Mouse (Mus musculus) erythroblast, adult 5-6 weeks (primary cell): ENCODE results near the gene Zfp638. TPM values are rescaled to one million over a fixed set of nuclear protein-coding genes. Genes with fewer than 3 reads are reported as not detected.
"Not testable (repeated sequence)": the region's sequence is repeated elsewhere in the genome, so short reads cannot be mapped to it uniquely, and the experiment has no call there.

Experiments
- ATAC-seq: replicated peaks from 2 replicates; pipeline ENCODE4 v1.8.0; 2016; ENCODE audit warnings: moderate number of reproducible peaks, mild to moderate bottlenecking, moderate TSS enrichment, inconsistent platforms; ENCODE audit not compliant: poor library complexity, low FRiP score, severe bottlenecking
- total RNA-seq, 2 experiments: library from RNA; stranded (forward) in 1 of 2; stranded (reverse) in 1 of 2; fragments of 150-400 nt in 1 of 2; fragments of 200-764, 138-1000 nt in 1 of 2; gene quantifications; 2 replicates each; pipeline versions ENCODE4 v1.2.3 to v1.2.4; 2015 to 2017; ENCODE audit warnings: low replicate concordance in 2 of 2

Gene Zfp638
- 34.9 and 82.2 TPM in 2 replicates for total RNA-seq (2015; ENCODE audit: low replicate concordance)
- total RNA-seq (2017; ENCODE audit: low replicate concordance) = 82.6 and 96.5 TPM in 2 replicates

DNA sequence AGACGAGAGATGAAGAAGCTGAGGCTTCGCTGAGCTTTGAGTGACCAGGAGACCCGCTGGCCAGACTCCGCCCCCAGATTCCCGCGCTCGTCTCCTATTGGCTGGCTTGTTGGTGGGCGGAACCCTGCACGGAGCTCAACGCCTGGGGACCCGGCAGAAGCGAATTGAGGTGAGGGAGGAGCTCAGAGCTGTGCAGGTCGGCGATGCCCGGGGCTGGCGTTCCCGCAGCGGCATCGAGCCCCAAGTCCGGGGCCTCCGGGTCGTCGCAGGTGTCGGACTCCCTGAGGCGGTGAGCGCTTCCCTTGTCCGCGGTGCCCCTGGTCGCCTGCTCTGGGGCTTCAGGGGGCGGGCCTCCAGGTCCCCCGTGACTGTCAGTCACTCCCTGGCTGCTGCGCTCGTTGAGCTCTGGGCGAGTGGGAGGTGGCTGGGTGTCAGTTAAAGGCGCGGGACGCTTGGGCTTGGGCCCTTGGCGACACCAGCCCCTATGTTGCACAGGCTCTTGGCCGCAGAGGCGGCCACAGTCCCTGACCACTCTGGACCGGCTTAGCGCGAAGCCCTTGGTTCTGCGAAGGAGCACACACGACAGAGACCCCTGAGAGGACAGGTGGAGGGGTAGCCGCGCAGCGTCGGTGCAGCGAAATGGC, at the start of gene Zfp638:
Gene Zfp638, plus strand, starts transcription at position 156 of the 644 bp plus-strand sequence.
- peak; percentile 97 for ATAC-seq

DNA sequence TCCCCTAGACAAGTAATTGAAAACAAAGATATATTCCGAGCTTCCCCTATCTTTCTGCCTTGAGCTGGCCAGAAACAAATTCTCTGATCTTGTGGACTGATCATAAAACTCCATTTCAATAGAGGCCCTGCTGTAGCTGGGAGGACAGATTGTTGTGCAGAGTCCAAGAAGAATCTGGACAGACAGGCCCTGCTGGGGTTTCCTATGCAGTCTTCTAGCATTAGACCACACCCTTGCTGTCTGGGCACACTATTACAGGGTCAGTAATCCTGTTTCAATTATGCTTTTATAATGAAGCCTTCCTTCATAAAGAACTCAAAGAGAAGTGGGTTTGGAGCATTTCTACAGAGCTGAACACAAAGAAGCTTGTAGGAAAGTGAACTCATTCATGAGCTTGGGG, 47.9 kb upstream of the Zfp638 start:
- ATAC-seq = no peak

DNA sequence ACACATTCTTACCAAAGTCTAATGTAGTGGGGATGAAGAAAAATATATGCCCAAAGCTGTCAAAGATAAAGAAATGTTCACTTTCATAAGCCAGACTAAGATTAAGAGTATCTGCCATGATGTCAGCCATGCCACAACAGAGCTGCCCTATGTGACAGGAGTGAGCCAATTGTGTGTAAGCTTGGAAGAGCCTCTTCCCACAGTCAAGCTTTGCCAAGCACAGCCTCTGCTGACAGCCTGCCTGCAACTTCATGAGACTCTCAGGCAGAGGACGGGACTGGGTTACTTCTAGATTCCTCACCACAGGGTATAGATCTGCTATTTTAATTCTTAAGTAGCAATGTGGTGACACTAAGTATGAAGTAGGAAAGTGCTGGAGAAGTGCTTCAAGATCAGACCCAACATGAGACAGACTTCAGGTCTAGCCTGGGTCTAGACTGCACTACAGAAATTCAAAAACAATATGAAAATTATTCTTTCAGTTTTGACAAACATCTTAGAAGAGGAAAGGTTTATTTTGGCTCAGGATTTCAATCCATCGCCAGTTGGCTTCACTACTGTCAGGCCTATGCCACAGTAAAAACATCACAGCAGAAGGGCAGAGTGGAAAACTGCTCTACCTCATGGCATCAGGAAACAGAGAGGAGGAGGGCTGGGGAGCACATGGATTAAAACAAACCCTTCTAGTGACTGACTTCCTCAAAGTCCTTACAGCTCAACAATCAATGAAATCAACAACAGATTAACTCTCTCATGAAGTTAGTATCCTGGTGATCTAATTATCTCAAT, 46.0 kb upstream of the Zfp638 start:
- ATAC-seq = no peak

DNA sequence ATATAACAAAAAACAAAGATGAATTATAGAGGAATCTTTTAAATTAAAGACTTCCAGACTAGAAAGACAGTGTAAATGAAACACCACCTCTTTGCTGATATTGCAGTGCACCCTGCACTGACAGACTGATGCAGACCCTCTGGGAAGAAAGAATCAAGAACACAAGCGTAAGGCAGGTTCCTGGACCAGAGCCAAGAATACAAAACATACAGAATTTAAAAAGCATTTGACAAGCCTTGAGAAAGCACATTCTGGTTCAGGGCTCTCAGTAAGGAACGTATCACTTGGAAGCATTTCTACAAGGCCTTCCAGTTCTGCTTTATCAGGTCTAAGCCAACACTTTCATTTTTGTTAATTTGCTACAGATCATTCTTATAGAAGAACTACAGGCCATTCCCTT, 45.1 kb upstream of the Zfp638 start:
- no peak for ATAC-seq

DNA sequence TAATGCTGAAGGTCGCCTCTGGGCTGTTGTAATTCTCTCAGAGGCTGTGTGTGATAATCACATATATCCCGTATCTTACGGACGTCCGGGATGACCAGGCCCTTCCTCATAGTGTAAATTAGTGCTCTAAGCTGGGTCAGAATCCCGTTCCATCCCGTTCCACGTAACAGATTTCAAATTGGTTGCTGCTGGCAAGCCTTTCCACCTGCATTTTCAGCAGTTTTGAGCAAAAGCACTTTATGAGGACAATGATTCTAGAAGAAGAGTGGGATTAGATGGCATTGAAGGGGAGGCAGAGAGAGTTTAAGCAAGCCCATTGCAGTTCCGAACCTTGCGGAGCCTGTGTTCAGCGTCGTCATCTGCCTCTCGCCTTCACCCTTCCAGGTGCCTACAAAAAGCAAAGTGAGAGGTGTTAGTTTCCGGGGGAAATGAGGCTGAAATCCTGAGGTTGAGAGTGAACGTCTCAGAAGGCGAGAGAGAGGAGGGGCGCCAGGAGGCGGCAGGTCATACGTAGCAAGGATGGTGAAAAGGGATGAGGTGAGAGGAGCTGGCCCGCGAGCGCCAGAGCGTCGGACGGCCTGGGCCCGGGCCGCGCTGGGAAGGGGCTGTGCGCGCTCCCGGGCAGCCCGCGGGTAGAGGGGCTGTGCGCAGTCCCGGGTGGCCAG, 35.8 kb upstream of the Zfp638 start:
- ATAC-seq = peak; percentile 3; the same call in 1 of the 2 replicates

DNA sequence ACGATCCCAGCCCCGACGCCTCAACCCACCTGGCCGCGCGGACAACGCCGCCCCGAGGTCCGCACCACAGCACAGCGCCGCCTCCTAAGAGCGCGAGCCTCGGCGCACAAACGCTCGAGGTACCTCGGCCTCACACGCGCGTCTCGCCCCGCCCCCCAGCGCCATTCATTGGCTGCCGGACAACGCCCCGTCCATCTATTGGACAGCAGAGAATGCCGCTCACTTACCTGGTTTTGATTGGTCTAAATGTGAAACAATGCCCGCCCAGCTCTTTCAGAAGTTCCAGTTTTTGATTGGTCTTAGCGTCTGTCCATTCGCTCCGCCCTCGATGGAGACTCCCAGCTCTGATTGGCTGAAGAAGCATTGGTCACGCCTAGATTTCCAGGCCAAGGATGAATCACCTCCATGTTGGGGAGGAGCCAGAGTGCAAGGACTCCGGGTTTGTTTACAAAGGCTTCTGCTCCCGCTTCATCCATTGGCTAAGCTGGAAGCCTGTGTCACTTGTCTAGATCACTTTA, 35.2 kb upstream of the Zfp638 start, which contains the start of gene Paip2b:
Gene Paip2b, minus strand, starts transcription at position 136 of the 518 bp plus-strand sequence.
- ATAC-seq = peak; percentile 98

DNA sequence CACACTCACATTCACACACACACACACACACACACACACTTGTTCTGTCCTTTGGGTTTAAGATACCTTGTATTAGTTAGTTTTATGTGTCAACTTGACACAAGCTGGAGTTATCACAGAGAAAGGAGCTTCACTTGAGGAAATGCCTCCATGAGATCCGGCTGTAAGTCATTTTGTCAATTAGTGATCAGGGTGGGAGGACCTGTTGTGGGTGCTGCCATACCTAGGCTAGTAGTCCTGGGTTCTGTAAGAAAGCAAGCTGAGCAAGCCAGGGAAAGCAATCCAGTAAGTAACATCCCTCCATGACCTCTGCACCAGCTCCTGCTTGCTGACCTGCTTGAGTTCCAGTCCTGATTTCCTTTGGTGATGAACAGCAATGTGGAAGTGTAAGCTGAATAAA, 34.5 kb upstream of the Zfp638 start:
- not testable (repeated sequence) for ATAC-seq

DNA sequence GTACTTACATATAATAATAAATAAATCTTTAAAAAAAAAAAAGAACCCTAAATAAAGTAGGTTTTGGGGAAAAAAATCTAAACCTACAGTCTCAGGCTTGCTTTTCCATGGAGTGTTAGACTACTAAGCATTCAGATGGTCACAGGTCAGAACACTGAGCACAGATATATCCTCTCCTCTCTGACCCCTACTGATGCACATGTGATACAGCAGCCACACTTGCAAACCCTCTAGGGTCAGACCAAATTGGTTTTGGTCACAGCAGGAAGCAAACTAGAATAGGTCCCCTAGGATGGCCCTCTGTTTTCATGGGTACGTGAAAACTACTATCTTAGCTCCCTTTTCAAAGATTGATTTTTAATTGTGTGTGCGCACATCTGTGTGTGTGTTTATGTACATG, 30.1 kb upstream of the Zfp638 start:
- no peak for ATAC-seq

DNA sequence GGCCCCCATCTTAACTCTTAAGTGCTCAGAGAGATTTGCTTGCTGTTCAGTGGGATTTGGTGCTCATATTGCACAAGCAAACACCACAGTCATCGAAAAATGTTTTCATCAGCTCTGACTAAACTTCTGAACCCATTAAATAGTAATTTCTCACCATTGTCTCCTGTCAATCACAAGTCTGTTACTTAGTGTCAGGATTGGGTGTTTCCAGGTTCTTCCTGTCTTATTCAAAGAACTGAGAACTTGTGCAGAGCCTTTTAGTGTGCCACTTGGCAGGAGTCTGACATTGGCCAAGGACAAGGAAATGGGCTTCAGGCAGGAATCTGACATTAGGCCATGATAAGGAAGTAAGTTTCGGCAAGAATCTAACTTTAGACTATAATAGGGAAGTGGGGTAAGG, 28.9 kb upstream of the Zfp638 start:
- no peak for ATAC-seq

DNA sequence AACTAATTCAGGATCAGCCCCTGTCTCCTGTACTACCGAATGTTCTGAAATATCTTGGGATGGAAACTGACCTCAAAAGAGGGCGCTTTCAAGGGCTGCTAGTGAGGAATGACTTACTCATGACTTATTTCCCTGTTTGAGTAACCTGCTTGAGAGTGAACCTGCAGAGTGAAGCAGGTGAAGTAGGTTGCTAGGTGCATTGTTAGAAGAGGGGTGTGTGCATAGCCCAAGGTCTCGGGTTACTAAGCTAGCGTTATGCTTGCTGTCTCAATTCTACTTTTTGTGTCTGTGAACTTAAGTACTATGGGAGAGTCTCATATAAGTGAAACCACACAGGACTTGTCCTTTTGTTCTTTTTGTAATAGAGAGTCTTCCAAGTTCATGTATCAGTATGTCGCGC, 26.8 kb upstream of the Zfp638 start:
- no peak for ATAC-seq

DNA sequence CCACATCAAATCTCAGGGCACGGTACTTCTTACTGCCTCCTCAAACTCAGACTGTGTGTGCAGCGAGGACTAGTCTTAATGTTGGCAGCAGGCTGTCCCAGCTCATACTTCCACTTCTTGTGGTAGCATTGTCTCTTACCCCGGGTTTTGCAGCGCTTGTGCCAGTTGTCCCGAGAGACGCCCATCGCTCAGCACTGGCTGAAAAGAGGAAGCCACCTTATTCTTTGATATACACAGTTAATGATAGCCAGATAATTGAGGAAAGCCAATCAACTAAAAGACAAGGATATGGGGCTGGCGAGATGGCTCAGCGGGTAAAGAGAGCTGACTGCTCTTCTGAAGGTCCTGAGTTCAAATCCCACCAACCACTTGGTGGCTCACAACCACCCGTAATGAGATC, 22.0 kb upstream of the Zfp638 start:
- no peak for ATAC-seq

DNA sequence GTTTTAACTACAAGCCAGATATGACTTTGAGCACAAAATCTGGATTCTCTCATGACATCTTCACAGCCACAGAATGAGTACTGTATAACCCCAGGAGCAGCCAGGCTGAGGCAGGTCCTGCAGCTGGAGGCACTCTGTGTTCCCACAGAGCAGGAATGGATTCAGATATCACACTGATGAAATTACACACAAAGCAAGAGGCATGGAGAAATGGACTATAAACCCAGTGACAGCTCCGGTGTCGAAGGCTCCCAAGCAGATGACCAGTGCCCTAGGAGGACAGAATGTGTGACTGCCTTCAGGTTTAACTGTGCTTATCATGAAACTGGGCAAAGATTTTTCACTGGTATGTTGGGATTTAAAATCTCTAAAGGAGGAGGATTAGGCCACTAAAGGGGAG, 20.8 kb upstream of the Zfp638 start:
- ATAC-seq = no peak

DNA sequence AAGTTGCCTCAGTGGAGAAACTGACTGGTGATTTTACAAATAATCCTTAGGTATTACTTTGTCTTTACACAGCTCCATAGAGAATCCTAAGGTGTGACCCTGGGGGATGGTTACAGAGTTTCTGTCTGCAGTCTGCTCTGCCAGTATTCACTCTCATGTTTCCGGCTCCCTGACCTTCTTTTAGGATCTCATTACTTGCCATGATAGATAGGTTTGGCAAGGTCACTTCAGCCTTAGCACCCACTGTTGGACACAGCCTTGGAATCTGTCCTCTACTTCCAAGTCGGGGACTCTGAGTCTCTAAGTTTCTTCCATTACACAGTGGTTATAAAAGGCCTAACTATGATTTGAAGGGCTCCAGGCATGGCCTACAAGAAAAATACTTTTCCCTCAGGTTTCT, 17.5 kb upstream of the Zfp638 start:
- ATAC-seq = no peak

DNA sequence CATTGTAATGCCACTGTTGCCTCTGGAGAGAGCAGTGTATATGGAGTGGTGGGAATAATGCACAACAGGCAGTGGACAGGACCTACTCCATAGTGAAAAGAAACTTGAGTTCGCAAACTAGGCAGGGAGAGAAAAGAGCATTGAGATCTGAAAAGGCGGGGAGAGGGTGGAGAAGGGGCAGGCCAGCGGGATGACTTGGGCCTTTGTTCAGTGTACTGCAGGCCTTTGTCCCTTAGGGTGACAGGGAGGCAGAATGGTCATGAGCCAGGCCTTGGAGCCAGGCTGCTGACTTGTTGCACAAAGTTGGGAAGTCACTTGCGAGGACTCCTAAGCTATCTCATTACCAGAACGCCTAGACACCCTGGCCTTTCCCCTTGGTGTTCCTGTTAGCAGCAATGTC, 9.4 kb upstream of the Zfp638 start:
- ATAC-seq = no peak

DNA sequence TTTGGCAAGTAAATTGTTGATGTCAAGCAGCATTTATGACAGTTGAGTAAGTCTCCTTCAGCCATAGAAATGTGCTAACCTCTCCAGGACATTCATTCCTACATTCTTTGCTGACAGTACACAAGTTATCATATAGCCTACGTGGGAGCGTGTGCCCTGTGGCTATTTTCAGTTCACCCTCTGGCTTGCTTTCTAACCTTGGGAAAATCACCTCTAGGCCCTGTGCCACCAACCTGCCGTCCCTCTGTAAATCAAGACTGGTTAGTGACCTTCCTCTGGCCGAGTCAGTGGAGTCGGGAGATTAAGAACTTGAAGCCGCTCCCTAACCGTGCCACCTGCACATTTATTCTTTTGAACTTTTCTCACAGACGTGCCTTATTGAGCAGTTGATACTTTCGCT, 6.9 kb upstream of the Zfp638 start:
- no peak for ATAC-seq

DNA sequence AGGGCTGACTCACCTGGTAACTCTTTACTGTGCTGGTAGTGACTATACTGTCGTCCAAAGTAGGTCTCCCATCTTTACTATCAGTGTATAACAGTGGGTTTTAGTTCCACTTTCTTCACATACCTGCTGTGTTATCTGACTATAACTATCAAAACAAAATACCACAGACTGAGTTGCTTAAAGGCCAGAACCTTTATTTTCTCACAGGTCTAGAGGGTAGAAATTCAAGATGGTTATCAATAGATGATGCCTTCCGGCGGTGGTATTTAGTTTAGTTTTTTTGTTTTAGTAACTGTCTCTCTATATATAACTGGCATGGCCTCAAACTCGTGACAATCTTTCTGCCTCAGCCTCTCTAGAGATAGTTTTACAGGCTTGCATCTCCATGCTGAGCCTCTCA, 3.4 kb upstream of the Zfp638 start:
- no peak for ATAC-seq

DNA sequence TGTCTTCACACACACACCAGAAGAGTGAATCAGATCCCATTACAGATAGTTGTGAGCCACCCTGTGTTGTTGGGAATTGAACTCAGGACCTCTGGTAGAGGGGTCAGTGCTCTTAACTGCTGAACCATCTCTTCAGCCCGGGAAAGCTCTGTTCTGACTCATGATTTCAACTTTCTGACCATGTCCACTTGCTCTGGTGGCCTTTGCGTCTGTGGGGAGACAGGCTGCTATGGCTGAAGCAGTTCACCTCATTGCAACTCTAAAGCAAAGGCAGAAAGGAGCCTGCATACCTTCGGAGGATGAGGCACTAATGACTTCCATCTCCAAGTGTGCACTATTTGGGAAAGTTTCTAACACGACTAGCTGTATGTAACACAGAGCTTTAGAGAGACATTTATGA, 486 bp upstream of the Zfp638 start:
- ATAC-seq = peak; percentile 50

DNA sequence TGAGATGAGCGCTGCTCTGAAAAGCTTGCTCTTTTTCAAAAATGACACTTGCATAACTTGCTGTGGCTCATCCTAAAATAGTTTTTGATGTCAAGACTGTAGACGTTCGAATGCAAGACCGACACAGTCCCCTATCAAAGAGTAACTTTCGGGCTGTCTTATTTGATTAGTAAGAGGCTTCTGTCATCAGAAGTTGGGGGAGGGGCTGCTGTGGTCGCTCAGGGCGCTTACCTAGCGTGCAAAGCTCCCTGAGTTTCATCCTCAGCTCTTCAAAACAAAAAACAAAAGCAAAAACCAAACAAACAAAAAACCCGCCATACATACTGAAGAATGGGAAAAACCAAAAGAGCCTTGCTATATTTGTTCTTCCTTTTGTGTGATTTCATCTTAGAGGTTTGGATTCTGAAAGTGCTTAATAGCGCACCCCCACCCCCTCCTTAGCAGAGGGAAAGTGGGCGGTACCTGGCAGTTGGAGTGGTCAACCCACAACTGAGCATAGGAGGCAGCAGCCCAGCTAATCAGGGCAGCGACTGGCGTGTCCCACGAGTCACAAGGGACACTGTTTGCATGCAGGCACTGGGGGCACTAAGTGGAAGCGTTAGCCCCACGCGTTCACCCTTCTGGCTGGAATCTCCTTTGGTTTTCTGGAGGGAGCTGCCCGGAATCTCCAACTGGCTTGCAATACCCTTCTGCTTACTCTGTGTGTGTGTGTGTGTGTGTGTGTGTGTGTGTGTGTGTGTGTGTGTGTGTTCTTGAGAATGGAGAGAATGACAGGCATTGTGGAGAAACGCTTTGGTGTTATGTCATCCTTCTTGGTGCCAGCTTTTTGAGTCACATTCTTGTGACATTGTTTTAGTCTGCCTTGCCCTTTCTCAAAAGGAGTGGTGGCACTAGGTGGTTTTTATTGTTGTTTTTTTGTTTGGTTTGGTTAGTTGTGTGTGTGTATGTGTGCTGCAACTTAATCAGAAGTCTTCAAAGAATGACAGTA, 983 bp downstream of the Zfp638 start:
- ATAC-seq = peak; percentile 56

DNA sequence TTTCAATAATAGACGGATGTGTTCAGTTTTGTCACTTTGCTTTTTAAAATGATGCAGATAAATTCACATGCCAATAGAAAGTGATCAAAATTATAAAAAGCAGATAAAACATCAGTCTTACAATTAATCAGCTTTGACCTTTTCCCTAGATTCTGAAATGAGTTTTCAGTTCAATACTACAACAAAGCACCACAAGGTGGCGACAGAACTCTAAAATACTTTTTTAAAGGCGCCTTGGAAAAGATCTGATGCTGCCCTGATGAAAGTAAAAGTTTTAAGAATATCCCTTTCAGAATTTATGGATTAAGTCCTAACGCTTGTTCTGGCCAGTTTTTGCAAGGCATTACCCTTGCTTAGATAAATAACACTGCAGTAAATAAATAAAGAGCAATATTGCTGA, 12.9 kb downstream of the Zfp638 start:
- ATAC-seq = no peak
